Mouse (Mus musculus) spleen, embryonic (tissue): ENCODE data around the gene Arntl2.

ENCODE experiments used
- CTCF ChIA-PET: fragments of 350-600 bp; sonication (Branson Sonifier 250); formaldehyde crosslinking; loops from one replicate; lab custom pipeline; 2022; lab: Charles Lee

Arntl2 gene

DNA sequence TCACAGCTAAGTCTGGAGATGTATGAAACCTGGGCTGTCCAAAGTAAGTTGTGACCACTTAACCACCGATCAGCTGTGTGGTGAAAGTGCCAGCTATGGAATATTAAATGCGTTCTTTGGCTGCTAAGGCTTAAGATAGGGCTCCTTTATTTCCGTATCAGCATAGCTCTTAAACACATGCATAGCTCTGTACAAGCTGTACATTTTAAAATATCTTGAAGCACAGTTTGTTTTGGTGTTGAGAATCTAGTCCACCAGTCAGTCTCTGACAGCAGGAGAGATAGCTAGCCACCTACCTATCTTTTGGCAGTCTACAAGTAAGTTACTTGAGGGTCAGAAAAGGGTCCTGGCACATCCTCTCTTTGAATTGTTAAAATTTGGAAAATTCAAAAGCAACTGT, 17.8 kb upstream of the Arntl2 start:
- CTCF ChIA-PET = no interaction called here

DNA sequence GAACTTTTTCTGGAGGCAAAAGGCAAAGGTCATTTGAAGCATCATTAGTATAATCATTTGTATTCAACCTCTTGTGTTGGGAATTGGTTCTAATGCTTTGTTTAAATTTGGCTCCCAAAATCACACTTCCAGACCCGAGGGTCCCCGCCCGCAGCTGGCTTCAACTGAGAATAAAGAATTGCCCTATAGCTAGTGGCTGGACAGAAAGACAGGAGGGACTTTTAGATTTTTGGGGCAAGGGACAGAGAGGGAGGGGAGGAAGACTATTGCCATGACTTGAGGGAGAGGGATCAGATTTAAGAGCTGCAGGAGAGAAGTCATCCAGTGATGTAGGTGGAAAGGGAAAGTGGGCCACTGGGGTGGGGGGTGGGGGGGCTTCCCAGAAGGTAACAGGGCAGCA, 14.3 kb upstream of the Arntl2 start:
- CTCF ChIA-PET = interaction anchor here (0.6 kb wide), 2 partner anchors 13 to 704 kb away, joined by 3 read pairs; no protein-coding TSS in a partner anchor

DNA sequence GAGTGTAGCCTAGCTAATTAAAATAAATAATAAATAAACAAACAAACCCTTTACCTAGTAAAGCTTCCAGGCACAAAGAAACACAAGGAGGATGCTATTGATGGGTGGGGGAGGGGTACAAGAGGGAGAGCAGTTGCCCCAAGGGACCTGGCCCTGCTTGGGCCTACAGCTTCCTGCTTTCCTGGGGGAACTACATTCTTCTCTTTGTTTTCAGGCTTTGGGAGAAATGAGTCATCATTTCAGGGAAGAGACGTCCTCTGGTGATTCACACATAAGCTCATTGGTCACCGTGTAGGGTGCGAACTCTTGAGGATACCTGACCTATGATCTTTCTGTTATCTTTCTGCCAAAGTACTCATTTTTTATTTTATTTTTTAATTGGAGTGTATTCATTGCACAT, 2.3 kb upstream of the Arntl2 start:
- CTCF ChIA-PET = no interaction called here

DNA sequence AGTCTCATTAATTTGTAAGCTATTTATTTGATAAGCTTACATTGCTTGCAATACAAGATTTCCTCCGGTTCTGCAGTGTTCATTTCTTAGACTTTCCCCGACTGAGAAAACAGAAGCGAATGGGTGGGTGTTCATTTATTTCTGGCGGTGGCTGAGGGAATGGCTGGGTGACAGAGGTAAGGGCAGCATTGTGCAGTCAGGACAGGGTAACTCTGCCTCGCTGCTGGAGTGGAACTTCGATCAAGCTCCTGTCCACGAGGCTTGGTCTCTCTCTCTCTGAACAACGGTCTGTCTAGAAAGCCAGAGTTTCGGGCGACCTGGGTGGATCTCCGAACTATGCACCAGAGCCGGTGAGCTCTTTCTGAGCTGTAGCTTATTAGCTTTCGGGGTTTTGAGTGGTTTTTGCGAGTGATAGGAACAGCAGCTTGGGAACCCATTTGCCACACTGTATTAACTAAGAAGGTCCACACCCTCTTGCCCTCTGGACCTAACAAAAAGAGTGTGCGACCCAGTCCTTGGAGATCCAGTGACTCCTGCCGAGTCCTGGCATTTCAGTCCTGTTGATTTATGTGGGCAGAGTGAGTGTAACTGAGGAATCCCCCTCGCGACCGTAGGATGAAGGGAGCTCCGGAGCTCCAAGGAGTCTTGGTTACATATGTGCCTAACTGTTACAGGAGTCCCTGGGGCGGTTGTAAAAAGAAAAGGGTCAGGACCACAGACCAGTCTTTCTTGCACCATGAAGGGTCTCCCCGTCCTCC, 510 bp upstream of the Arntl2 start:
- CTCF ChIA-PET = interaction anchor here (0.6 kb wide), 2 partner anchors 13 to 14 kb away, joined by 3 read pairs; no protein-coding TSS in a partner anchor

DNA sequence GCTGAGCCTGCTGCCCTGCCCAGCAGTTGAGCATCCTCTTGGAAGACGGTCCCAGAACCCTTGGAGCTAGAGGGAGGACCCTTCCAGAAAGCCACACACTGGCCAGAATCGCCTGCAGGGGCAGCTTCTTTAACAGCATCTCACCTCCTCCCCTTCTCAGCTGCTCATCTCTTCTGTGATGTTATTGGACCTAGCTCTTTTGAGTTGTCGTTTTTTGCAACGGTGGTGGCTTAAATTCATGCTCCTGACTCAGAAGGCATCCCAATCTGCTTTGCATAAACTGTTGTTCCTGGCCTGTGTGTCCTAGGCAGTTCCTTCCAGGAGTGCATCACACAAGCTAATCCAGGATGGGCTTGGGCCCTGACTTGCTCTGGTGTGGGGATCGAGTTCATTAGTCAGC, 1.6 kb downstream of the Arntl2 start:
- CTCF ChIA-PET = no interaction called here

DNA sequence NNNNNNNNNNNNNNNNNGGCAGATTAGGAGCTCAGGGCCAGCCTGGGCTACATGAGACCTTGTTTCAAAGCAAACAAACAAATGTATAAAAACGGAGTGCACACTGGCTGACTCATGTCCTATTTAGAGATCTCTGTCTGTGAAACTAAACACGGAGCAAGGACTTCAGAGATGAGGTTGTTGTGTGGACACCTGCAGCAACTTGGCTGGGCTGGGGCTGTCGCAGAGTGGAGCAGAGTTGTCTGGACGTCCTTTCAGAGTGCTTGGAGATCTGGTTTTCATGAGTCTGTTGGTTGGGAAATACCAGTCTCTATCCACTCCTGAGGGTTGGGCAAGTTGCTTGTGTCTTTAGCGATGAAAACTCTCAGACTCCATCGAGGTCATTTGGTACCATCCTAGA, 14.1 kb downstream of the Arntl2 start:
- CTCF ChIA-PET = no interaction called here

DNA sequence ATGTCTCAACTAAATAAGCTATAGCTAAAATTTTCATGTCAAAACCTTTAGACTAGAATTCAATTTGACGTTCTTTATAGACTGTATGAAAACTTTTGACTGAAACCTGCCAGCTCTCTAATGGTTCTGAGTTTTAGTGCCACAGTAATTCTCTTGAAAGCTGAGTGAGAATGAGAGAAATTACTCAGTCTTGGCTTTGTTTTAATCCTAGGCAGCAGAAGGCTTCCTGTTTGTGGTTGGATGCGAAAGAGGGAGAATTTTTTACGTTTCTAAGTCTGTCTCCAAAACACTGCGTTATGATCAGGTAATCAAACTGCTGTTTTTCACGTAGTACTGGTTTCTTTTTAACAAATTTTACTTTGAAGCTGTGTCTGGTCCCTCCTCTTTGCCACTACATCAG, 17.2 kb downstream of the Arntl2 start:
- CTCF ChIA-PET = no interaction called here

DNA sequence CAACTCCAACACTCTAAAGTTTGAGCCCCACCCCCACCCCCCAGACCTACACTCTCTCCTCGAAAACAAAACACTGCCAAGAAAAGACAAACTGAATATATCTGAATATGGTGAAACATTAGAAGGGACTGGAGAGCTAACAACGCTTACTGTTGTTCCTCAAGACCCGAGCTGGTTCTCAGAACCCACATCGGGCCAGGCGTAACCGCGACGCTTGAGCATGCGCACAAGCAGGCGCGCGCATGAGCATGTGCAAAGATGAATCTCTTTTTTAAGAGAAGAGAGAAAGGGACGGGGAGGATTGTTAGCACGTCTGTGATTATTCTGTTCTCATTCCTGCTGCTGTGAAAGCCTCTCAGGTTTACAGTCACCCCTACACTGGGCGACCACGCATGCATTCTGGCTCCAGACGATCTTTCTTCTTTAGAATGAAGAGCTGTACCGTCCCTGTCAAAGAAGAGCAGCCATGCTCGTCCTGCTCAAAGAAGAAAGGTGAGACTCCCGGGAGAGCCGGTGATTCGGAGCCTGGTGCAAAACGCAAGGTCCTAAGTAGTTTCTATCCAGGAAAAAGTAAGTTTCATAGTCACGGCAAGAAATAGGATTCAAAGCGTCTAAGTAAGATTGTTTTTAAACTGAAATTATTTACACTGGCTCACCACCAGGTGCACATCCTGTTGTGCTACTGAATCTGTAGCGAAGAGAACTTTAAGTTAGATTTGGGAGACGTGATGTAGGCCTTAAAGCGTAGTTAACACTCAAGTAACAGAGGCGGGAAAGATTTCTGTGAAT, 24.5 kb downstream of the Arntl2 start:
- CTCF ChIA-PET = no interaction called here

DNA sequence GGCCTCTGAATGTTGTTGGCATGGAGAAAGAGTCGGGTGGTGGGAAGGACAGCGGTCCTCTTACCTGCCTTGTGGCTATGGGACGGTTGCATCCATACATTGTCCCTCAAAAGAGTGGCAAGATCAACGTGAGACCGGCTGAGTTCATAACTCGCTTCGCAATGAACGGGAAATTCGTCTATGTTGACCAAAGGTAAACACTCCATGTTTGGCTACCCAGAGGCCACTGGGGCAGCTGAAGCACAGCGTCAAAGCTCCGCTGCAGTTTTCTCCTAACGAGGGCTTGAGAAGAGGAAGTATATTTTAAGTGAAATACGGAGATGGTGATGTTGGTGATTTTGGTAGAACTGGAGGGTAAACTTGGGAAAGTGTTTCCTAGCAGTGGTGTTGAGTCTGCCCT, 26.1 kb downstream of the Arntl2 start:
- CTCF ChIA-PET = no interaction called here

DNA sequence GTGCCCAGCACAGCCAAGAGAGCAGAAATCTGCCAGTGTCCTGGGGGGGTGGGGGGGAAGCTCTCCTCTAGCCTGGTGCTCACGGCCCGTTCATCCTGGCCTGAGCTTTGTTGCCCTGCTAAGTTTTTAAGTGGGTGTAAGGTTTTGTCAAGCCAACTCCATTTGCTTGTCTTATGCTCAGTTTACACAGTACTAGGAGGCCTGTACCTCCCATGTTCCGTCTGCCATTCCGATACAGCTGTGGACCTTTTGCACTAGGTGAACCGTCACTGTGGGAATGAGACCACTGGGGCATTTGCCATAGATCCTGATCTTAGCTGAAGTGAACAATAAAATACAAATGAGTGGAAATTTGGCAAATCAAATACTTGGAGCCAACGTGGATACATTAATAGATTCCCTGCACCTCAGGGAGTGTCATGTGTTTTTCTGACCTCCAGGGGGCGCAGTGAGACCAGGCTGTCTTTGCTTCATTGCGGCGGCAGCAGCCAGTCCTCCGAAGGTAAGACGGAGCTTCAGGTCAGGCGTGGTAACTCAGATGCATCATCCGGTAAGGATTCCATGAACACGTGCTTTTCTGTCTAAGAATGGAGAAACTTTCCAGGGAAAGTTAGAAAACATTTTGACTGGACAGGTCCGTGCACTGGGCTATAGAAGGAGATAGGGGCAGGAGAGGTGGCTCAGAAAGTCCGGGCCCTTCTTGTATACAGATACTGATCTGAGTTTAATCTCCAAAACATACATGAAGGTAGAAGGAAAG, 29.1 kb downstream of the Arntl2 start:
- CTCF ChIA-PET = no interaction called here

DNA sequence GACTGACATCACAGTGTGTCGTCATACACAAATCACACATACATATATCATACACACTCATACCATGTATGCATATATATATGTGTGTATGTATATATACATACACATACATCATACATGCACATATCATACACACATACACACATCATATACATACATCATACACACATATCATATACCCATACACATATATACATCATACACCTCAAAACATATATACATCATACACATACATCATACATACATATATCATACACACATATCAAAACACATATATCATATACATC, 29.6 kb downstream of the Arntl2 start:
- CTCF ChIA-PET = no interaction called here

DNA sequence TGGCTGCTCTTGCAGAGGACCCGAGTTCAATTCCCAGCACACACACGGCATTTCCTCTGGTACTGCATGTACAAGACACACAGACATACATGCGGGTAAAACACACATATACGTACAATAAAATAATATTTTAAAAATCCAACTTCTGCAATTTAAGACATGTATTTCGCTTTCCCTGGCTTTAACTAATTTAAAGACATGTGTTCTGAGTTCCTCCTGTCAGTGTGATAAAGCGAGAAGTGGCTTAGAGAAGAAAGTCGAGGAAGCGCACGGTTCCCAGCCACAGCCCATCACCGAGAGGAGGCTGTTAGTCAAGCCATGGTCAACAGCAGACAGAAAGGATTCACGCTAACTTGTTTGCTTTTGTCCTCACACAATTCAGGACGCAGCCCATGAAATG, 35.5 kb downstream of the Arntl2 start:
- CTCF ChIA-PET = no interaction called here

DNA sequence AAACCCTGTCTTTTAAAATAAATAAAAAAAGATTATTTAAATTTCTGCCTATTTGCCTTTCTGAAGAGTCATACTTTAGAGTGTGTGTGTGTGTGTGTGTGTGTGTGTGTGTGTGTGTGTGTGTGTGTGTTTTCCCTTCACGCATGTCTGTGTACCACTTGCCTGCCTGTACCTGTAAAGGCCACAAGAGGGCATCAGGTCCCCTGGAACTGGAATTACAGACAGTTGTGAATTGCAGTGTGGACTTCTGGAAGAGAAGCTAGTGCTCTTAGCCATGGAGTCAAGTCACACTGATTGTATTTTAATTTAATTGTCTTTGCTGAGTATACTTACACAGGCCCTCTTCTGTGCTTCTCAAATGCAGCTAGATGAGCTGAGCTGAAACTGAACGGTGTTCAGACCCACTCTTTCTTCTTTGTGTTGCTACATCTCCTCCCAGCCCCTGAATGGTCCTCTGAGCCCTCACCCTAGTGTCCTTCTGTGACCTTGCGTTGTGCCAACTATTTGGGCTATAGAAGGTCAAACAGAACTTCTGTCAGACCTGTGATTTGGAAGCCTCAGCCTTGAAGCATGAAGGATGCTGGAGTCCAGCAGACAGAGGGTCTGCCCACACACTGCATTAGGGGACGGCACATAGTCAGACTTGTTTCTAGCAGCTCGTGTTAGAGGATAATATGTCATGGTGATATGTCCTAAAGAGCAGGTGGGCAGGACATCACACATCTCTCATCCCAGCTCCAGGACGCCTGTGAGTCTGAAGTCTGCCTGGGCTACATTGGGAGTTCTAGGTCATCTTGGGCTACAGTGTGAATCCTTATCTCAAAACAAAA, 37.8 kb downstream of the Arntl2 start:
- CTCF ChIA-PET = interaction anchor here (0.7 kb wide), 2 partner anchors 72 to 136 kb away, joined by 3 read pairs; no protein-coding TSS in a partner anchor

DNA sequence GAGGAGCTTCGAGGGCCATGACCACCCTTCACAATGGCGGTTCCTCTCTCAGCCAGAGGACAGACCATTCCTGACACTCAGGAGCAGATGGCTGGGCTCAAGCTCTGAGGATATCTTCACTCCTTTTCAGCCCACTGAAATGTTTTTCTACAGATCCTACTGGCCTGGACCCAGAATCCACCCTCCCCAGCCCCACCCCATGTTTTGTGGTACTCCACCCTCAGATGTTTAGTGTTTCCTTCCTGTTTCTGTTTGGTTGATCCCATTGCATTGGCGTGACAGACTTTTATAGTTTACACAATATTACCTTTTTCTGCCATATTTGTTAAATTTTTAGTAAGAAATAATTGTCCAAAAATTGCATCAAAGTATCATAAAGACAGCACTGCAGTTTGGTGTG, 38.5 kb downstream of the Arntl2 start:
- CTCF ChIA-PET = no interaction called here

DNA sequence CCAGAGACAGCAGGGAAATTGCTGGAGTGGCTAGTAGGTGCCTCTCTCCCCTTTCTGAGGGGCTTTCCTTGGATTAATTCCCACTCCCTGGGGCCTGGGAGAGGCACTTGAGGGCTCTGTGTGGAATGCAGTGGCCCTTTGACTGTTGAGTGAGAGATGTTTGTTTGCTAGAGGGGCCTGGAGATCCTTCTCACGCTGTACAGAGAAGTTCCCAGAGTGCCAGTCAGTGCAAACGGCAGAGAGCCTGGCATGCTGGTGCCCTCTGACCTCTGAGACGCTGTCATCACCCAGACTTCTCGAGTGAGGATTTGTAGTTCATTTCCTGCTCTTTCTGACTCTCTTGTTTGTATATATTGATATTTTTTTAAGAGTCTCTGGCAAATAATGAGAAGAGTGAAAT, 39.9 kb downstream of the Arntl2 start:
- CTCF ChIA-PET = no interaction called here

DNA sequence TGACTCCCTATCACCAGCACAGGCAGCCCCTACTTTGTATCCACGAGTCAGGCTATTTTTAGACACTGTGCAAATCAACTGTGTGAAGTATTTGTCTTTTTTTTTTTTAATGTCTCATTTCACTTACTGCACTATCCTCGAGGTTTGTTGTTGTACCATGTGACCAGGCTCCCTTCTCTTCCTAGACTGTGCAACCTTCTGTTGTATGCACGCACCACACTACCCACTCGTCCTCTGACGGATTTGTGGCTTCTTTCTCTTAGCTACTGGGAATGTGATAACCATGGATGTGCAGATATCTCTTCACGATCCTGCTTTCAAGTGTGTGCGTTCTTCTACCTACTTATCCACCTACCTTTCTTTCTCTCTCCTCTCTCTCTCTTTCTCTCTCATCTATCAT, 41.5 kb downstream of the Arntl2 start:
- CTCF ChIA-PET = no interaction called here

DNA sequence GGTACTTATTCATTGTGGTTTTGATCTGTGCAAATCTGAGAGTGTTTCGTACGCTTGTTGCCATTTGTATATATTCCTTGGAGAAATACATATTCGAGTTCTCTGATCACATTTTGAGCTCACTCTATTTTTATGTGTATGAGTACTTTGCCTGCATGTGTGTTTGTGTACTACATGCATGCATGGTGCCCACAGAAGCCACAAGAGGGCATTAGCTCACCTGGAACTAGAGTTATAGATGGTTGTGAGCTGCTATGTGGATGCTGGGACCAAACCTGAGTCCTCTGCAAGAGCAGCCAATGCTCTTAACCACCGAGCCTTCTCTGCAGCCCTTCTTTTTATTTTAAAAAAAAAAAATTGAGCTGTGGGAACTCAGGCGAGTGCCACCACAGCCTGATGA, 42.5 kb downstream of the Arntl2 start:
- CTCF ChIA-PET = no interaction called here

DNA sequence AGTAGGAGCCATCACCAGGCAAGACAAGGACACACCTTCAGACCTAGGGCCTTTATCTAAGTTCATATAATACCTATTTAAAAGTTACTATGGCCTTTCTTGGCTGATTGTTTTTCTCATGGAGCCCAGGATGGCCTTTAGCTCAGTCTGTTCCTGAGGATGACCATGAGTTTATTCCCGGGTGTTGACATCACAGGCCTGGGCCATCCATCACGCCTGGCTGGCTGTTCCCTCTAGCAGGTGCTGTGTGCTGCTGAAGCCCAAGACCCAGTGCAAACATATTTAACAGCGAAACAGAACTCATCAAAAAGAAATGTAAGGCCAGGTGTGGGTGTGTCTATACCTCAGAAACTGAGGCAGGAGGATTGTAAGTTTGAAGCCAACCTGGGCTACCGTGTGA, 43.0 kb downstream of the Arntl2 start:
- CTCF ChIA-PET = interaction anchor here (0.6 kb wide), 1 partner anchor 29 kb away, joined by 3 read pairs; no protein-coding TSS in a partner anchor

DNA sequence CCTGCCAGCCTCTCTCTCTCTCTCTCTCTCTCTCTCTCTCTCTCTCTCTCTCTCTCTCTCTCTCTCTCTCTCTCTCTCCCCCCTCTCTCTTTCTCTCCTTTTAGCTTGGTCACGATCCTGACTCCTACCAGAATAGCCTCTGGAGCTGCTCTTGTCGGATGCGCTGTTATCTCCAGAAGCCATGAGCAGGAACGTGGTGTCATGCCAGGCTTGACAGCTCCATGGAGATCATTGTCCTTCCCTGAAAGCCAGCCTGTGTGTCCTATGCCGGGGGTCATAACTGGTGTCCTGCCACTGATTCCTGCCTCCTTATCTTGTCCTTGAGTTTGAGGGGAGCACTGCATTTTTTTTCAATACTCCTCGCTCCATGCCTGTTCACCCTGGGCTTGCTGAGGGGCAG, 49.0 kb downstream of the Arntl2 start:
- CTCF ChIA-PET = no interaction called here

DNA sequence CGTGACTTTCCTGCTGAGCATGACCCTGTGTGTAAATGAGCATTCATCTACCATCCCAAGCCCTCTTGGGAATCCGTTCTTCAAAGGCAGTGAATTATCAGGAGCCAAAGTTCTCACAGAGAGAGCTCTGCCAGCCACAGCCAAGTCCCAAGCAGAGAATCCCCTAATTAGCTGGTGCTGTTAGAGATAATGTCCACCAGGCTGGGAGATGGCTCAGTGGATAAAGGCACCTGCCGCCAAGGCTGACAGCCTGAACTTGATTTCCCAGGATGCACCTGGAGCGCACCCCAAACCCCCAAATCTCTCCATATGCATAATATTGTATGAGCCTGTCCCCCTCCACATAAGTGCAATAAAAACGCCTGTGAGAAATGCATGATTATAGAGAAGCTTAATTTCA, 49.5 kb downstream of the Arntl2 start:
- CTCF ChIA-PET = no interaction called here

DNA sequence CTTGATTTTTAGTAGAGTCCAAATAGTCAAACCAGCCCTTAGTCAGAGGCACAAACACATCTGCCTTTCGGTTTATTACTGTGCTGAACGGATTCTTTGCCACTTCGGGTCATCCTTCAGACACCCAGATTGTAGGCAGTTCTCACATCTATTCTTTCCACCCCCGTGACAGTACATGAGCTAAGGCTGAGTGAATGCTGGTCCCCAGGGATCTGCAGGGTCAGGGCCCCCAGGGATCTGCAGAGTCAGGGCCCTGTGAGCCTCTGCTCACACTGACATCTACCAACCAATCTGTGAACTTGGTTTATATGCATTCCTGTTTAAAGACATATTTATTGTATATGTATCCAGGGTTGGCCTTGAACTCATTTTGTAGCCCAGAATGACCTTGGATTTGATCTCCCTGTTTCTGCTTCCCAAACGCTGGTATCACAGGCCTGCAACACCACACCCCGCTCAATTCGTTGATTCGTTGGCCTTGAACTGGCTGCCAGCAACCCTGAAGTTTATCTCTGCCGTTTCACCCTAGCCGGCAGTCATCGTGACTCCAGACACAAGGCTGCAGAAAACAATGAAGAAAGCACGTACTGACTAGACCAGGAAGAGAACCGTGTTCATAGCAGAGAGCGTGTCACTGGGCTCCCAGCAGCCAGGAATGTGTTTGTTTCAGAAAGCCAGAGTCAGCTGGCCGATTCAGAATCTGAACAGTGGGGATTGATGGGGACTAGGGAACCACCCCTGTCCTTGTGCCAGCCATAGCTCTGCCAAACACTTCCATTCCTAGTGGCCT, 50.3 kb downstream of the Arntl2 start:
- CTCF ChIA-PET = no interaction called here
